Mouse (Mus musculus): Measurements from ENCODE around the gene Scg3. TPM values are rescaled to one million over a fixed set of nuclear protein-coding genes. Genes with fewer than 3 reads are reported as not detected.

Gene Scg3
- polyA plus RNA-seq (2017; shearing (Covaris generic)), result 0.16 TPM

DNA sequence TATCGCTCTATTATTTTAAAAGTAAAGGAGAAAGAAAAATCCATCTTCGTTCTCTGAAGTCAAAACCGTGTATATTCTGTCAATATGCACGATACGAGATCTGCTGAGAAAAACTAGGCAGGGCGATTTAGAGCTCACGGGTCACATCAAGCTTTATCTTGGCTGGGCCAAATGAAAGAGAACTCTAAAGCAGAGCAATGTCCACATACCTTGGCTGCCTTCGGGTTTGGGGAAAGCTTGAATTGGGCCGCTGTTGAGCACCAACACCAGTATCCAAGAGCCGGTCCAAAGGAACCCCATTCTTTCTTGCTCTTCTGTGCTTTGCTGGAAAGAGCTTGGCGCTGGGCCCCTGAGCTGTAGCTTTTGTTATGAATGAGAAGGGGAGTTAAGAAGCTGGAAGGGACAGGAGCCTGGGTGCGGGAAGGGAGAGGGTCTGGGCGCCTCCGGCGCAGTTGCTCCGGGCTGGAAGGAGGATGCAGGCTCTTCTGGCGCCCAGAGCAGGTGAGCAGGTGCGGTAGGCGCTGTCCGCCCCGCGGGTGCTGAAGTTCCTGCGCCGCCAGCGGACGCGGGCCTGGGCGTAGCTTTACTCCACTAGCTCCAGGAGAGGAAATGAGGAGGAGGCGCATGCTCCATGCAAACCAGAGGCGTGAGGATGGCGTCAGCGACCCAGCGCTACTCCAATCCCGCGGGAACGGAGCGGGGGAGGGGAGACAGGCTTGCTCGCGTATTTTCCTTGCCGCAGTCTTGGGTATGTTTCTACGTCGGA is at the start of gene Scg3:
Gene Scg3, minus strand, starts transcription at position 631 of the 766 bp plus-strand sequence.

DNA sequence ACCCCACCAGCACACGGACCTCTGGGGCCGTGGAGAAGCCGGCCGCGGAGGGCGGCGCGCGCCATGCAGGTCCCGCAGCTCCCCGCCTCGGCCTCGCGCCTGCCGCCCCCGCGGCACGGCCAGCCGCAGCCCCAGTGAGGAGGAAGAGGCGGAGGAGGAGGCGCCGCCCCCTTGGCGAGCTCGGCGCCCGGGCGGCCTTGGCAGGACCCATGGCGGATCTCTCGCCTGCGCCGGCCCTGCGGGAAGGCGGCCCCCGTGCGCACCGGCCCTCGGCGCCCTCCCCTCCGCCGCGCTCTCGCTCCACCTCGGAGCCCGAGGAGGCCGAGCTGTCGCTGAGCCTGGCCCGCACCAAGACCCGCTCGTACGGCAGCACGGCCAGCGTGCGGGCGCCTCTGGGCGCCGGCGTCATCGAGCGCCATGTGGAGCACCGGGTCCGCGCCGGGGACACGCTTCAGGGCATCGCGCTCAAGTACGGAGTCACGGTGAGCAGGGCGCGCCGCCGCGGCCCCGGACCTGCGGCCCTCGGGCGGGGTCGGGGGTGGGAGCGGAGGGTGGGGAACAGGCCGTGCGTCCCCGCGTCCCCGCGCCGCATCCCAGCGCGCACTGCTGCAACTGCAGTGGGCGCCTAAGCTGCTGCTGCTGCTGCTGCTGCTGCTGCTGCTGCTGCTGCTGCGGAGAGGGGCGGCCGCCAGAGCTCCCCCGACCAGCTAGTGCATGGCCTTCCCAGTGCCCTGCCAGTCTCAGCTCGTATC is 58.1 kb downstream of the Scg3 start, which contains the start of gene Lysmd2:
Gene Lysmd2, plus strand, starts transcription at position 186 of the 752 bp plus-strand sequence.

DNA sequence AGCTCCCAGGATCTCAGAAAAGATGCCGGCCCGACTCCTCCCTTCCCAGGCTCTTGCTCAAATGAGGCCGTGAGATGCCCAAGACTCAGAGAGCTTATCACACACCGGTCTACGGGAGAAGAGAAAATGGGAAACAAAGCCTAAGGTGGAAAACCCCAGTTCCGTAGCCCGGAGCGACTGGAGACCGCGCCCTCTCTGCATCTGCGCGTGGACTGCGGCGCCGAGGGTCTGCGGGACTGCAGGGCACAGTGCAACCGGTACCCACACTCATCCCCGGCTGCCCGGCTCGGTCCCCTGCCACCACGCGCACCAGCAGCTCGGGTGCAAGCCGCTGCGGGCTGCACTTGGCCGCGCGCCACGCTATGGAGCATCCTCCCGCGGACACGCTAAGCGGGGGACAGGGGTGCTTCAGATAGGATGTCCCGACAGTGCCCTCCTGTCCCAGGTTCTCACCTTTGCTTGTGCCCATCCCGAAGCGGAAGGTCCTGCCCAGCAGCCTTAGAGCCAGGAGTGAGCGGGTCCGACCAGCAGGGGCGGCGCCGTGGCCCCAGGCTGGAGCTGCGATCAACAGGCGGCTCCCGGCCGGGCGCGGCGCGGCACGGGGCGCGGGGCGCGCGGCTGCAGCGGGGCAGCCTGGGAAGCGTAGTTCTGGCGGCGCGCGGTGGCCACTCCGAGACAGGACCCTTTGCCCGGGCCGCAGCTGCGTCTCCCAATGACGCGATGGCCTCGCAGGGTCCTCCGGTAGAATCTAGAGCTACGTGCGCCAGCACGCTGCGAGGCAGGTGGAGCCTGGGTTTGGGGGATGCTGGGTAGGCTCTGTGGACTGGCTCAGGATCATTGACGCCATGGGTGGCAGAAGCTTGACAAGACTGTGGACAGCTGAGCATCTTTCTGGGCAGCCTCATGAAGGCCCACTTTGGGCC is 73.0 kb downstream of the Scg3 start, which contains the start of gene Tmod2:
Gene Tmod2, minus strand, starts transcription at position 755 of the 923 bp plus-strand sequence.

Other genes with a start within 250 kb of the Scg3 start
- gene Leo1, start 242.5 kb downstream of the Scg3 start, polyA plus RNA-seq (2017; shearing (Covaris generic)), result 24.7 TPM
- gene Tmod3, start 124.4 kb downstream of the Scg3 start, polyA plus RNA-seq (2017; shearing (Covaris generic)), result 190 TPM
- 0.87 TPM for gene Tmod2, start 72.7 kb downstream of the Scg3 start, polyA plus RNA-seq (2017; shearing (Covaris generic))
- gene Lysmd2, start 58.3 kb downstream of the Scg3 start, polyA plus RNA-seq (2017; shearing (Covaris generic)), result 59.1 TPM
- not detected for gene Bmp5, start 91.3 kb upstream of the Scg3 start, polyA plus RNA-seq (2017; shearing (Covaris generic))

All from effector memory CD4-positive, alpha-beta T cell, adult 7 months (primary cell).